Mouse (Mus musculus): ENCODE results near the gene Pdcd1lg2. TPM values are rescaled to one million over a fixed set of nuclear protein-coding genes. Genes with fewer than 3 reads are reported as not detected.

The Pdcd1lg2 gene
- total and polyA plus RNA-seq, 3 experiments: 0.14 TPM; not detected in 2

GRCm38 (mm10) chr19:29478598-29478997, 67.9 kb downstream of the Pdcd1lg2 start:
- WGBS: 38% methylated on average over 4 of the region's 4 CpGs
- no peak for DNase-seq
- Histone ChIP-seq H3K79me2 (replicated peaks; ENCODE audit: control insufficient read depth, insufficient read depth, low read length) (no peaks in the 10 kb centered on the region), H3K27me3 (ENCODE audit: control insufficient read depth, insufficient read depth, low read length) (no peaks in the 10 kb centered on the region), H3K9ac (ENCODE audit: low read depth, low read length) (no peak overlapping the region), H3K4me3 (no peak overlapping the region), H3K27ac (no peak overlapping the region), H3K4me1 (ENCODE audit: control insufficient read depth, insufficient read depth, low read length) (peaks cover 2% of the 10 kb centered on the region), H3K36me3 (ENCODE audit: control insufficient read depth, insufficient read depth, low read length) (no peaks in the 10 kb centered on the region)
- TF ChIP-seq POLR2A (IDR thresholded peaks at IDR 0.05; ENCODE audit: insufficient read depth, low read depth, low read length): no peak
- TF ChIP-seq CTCF (IDR thresholded peaks at IDR 0.05): no peak
- no peak for TF ChIP-seq EP300 (IDR thresholded peaks at IDR 0.05; ENCODE audit: insufficient read depth, low read depth, low read length)
- intact Hi-C loops (cut with DNase I): no loop called here

GRCm38 (mm10) chr19:29481578-29481977, 70.9 kb downstream of the Pdcd1lg2 start:
- intact Hi-C loops (cut with DNase I): no loop called here
- no peaks in the 10 kb centered on the region for H3K79me2 ChIP-seq (replicated peaks; ENCODE audit: control insufficient read depth, insufficient read depth, low read length)
- WGBS: 76% methylated on average over 6 of the region's 6 CpGs

DNA sequence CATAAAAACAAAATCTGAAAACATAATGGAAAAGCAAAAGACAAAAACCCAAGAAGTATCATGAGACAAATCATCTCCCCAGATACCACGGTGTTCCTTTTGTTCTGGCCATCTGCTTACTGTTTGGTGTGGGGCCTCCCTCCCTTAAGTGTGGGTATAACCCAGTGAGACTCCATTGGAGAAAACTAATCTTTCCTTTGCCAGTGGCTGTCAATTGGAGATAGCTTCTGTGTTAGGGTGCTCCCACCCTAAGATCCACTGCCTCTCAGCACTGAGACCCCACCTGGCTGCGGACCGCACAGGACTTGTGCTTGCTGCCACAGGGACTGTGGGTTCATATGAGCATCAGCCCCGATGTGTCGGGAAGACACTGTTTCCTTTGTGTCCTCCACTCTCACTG, 71.4 kb downstream of the Pdcd1lg2 start:
- Histone ChIP-seq H3K36me3 (ENCODE audit: control insufficient read depth, insufficient read depth, low read length) (no peaks in the 10 kb centered on the region), H3K4me1 (ENCODE audit: control insufficient read depth, insufficient read depth, low read length) (peaks cover 6% of the 10 kb centered on the region), H3K27ac (no peak overlapping the region), H3K79me2 (replicated peaks; ENCODE audit: control insufficient read depth, insufficient read depth, low read length) (no peaks in the 10 kb centered on the region), H3K4me3 (no peak overlapping the region), H3K9ac (ENCODE audit: low read depth, low read length) (no peak overlapping the region), H3K27me3 (ENCODE audit: control insufficient read depth, insufficient read depth, low read length) (no peaks in the 10 kb centered on the region)
- no peak for TF ChIP-seq EP300 (IDR thresholded peaks at IDR 0.05; ENCODE audit: insufficient read depth, low read depth, low read length)
- no peak for TF ChIP-seq POLR2A (IDR thresholded peaks at IDR 0.05; ENCODE audit: insufficient read depth, low read depth, low read length)
- no peak for TF ChIP-seq CTCF (IDR thresholded peaks at IDR 0.05)
- DNase-seq: no peak
- intact Hi-C loops (cut with DNase I): no loop called here
- 78% methylated on average over 5 of the region's 5 CpGs for WGBS

More at GRCm38 (mm10) chr19:29481578-29481977, 70.9 kb downstream of the Pdcd1lg2 start:
- Histone ChIP-seq H3K9ac (ENCODE audit: low read depth, low read length) (no peak overlapping the region), H3K36me3 (ENCODE audit: control insufficient read depth, insufficient read depth, low read length) (no peaks in the 10 kb centered on the region), H3K4me1 (ENCODE audit: control insufficient read depth, insufficient read depth, low read length) (peaks cover 6% of the 10 kb centered on the region), H3K27ac (no peak overlapping the region), H3K4me3 (no peak overlapping the region), H3K27me3 (ENCODE audit: control insufficient read depth, insufficient read depth, low read length) (no peaks in the 10 kb centered on the region)
- TF ChIP-seq POLR2A (IDR thresholded peaks at IDR 0.05; ENCODE audit: insufficient read depth, low read depth, low read length): no peak
- no peak for TF ChIP-seq EP300 (IDR thresholded peaks at IDR 0.05; ENCODE audit: insufficient read depth, low read depth, low read length)
- no peak for TF ChIP-seq CTCF (IDR thresholded peaks at IDR 0.05)
- DNase-seq: no peak

DNA sequence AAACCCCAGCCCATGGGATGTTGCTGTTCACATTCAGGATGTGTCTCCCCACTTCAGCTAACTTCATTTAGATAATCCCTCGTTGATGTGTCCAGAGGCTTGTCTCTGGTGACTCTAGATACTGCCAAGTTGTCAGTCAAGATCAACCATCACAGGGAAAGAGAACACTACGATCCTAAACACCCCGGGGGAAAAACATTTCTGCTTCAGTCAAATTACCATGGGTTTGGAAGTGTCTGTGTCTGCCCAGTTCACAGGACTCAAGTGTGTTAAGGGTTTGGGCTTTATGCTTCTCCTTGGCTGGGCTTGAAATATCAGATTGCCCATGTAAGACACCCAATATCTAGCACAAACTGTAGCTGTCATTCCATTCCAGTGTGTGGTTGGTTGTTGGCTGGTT, 71.9 kb downstream of the Pdcd1lg2 start:
- Histone ChIP-seq H3K36me3 (ENCODE audit: control insufficient read depth, insufficient read depth, low read length) (no peaks in the 10 kb centered on the region), H3K4me1 (ENCODE audit: control insufficient read depth, insufficient read depth, low read length) (peaks cover 6% of the 10 kb centered on the region), H3K27me3 (ENCODE audit: control insufficient read depth, insufficient read depth, low read length) (no peaks in the 10 kb centered on the region), H3K27ac (no peak overlapping the region), H3K79me2 (replicated peaks; ENCODE audit: control insufficient read depth, insufficient read depth, low read length) (no peaks in the 10 kb centered on the region), H3K9ac (ENCODE audit: low read depth, low read length) (no peak overlapping the region), H3K4me3 (no peak overlapping the region)
- intact Hi-C loops (cut with DNase I): no loop called here
- 54% methylated on average over 3 of the region's 3 CpGs for WGBS
- DNase-seq: no peak
- no peak for TF ChIP-seq EP300 (IDR thresholded peaks at IDR 0.05; ENCODE audit: insufficient read depth, low read depth, low read length)
- TF ChIP-seq POLR2A (IDR thresholded peaks at IDR 0.05; ENCODE audit: insufficient read depth, low read depth, low read length): no peak
- no peak for TF ChIP-seq CTCF (IDR thresholded peaks at IDR 0.05)

DNA sequence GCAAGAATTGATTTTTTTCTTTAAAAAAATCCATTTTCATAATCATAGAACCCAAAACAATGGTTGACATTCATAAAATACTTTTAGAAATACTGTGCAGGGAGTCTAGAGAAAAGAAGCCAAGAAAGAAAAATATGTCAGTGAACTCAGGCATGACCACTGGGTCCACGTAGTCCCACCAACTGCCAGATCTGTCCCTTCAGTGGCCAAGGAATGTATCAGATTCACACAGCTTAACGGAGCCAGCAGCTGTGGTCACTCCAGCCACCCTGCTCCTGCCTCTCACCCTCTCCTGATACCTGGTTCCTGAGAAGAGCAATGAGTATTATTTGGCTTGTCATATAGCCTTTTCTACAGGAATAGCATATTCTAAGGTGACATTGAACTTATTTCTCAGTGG, 72.7 kb downstream of the Pdcd1lg2 start:
- no peaks in the 10 kb centered on the region for H3K27me3 ChIP-seq (ENCODE audit: control insufficient read depth, insufficient read depth, low read length)
- intact Hi-C loops (cut with DNase I): no loop called here
- no peak for DNase-seq
- no peak overlapping the region for H3K9ac ChIP-seq (ENCODE audit: low read depth, low read length)
- no peak overlapping the region for H3K4me3 ChIP-seq
- peaks cover 6% of the 10 kb centered on the region for H3K4me1 ChIP-seq (ENCODE audit: control insufficient read depth, insufficient read depth, low read length)
- H3K27ac ChIP-seq: no peak overlapping the region
- H3K79me2 ChIP-seq (replicated peaks; ENCODE audit: control insufficient read depth, insufficient read depth, low read length): no peaks in the 10 kb centered on the region
- WGBS: 50% methylated on average over 2 of the region's 2 CpGs
- TF ChIP-seq EP300 (IDR thresholded peaks at IDR 0.05; ENCODE audit: insufficient read depth, low read depth, low read length): no peak
- no peak for TF ChIP-seq POLR2A (IDR thresholded peaks at IDR 0.05; ENCODE audit: insufficient read depth, low read depth, low read length)
- no peak for TF ChIP-seq CTCF (IDR thresholded peaks at IDR 0.05)
- H3K36me3 ChIP-seq (ENCODE audit: control insufficient read depth, insufficient read depth, low read length): no peaks in the 10 kb centered on the region

DNA sequence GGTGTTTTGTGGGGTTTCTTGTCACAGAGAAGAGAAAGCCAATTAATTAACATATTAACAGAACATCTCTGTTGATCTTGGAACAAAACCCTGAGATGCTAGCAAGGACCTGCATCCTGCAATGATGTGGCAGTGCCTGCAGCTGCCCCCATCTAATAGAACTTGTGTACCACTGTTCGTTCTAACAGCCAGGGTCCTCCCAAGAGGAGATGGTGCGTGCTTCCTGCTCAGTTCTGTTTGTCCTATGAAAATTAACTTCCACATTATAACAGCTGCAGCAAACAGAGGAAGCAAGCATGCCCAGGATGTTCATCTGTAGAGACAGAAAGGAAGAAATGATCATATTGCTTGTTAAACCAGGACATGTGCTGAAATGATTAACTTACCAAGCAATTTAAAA, 73.8 kb downstream of the Pdcd1lg2 start:
- Histone ChIP-seq H3K4me1 (ENCODE audit: control insufficient read depth, insufficient read depth, low read length) (peaks cover 6% of the 10 kb centered on the region), H3K4me3 (no peak overlapping the region), H3K27me3 (ENCODE audit: control insufficient read depth, insufficient read depth, low read length) (no peaks in the 10 kb centered on the region), H3K36me3 (ENCODE audit: control insufficient read depth, insufficient read depth, low read length) (no peaks in the 10 kb centered on the region), H3K9ac (ENCODE audit: low read depth, low read length) (no peak overlapping the region), H3K27ac (peak overlapping the region; percentile 46; the same call in 1 of the 2 replicates), H3K79me2 (replicated peaks; ENCODE audit: control insufficient read depth, insufficient read depth, low read length) (no peaks in the 10 kb centered on the region)
- WGBS: 52% methylated on average over 2 of the region's 2 CpGs
- peak in 1 of 2 experiments; percentile 39 for DNase-seq
- TF ChIP-seq EP300 (IDR thresholded peaks at IDR 0.05; ENCODE audit: insufficient read depth, low read depth, low read length) (no peak), POLR2A (IDR thresholded peaks at IDR 0.05; ENCODE audit: insufficient read depth, low read depth, low read length) (no peak), CTCF (IDR thresholded peaks at IDR 0.05) (no peak)
- intact Hi-C loops (cut with DNase I): no loop called here

Data from heart, adult 2 months (tissue).